Mouse (Mus musculus) heart, embryonic 10.5 days (tissue): ENCODE results near the gene Gm18596. TPM values are rescaled to one million over a fixed set of nuclear protein-coding genes. Genes with fewer than 3 reads are reported as not detected.
"Not testable (repeated sequence)": the region's sequence is repeated elsewhere in the genome, so short reads cannot be mapped to it uniquely, and the experiment has no call there.

Source experiments
- DNase-seq: peaks from one replicate; pipeline ENCODE4 v3.0.0-alpha.2; 2017; ENCODE audit warnings: low spot score
- H3K27ac ChIP-seq: fragments of 300-500 bp; sonication (generic); 2 replicates; pipeline ENCODE4 v1.5.1; 2016; ENCODE audit warnings: mild to moderate bottlenecking
- H3K27me3 ChIP-seq: fragments of 300-500 bp; sonication (generic); 2 replicates; pipeline ENCODE4 v1.6.1; 2016; ENCODE audit warnings: mild to moderate bottlenecking; ENCODE audit not compliant: poor library complexity, insufficient read depth, severe bottlenecking
- H3K36me3 ChIP-seq: fragments of 300-500 bp; sonication (generic); 2 replicates; pipeline ENCODE4 v1.6.1; 2016; ENCODE audit warnings: mild to moderate bottlenecking, moderate library complexity
- H3K4me1 ChIP-seq: fragments of 300-500 bp; sonication (generic); 2 replicates; pipeline ENCODE4 v1.6.1; 2016; ENCODE audit warnings: mild to moderate bottlenecking
- H3K4me3 ChIP-seq: fragments of 300-500 bp; sonication (generic); 2 replicates; pipeline ENCODE4 v1.5.1; 2016; ENCODE audit warnings: mild to moderate bottlenecking, moderate library complexity
- H3K9me3 ChIP-seq: fragments of 300-500 bp; sonication (generic); 2 replicates; pipeline ENCODE4 v1.6.1; 2016; ENCODE audit warnings: mild to moderate bottlenecking, moderate library complexity
- WGBS: fragments of 180-500 bp; shearing (Covaris S2); methylation state at CpG from one replicate; pipeline ENCODE4 v1.1.7; 2016; 5-methylcytosine and 5-hydroxymethylcytosine counted together
- polyA plus RNA-seq: library from polyadenylated mRNA; unstranded; fragments of >200 nt; fragmentation: Nextera tagmentation; extraction: Ambion mirVana; gene quantifications from 2 replicates; pipeline ENCODE4 v1.2.1, GENCODE M21; 2016

Gene Gm18596
- polyA plus RNA-seq, 1 experiment from 2014 or later, result not detected

- H3K9me3 ChIP-seq, H3K4me3 ChIP-seq, H3K27me3 ChIP-seq, DNase-seq, H3K36me3 ChIP-seq, H3K27ac ChIP-seq, H3K4me1 ChIP-seq: not testable (repeated sequence)
- 73% methylated on average over 1 of the region's 1 CpGs for WGBS
These were observed 8.2 kb upstream of the Gm18596 start for GRCm38 (mm10) chr10:77750686-77751085.

DNA sequence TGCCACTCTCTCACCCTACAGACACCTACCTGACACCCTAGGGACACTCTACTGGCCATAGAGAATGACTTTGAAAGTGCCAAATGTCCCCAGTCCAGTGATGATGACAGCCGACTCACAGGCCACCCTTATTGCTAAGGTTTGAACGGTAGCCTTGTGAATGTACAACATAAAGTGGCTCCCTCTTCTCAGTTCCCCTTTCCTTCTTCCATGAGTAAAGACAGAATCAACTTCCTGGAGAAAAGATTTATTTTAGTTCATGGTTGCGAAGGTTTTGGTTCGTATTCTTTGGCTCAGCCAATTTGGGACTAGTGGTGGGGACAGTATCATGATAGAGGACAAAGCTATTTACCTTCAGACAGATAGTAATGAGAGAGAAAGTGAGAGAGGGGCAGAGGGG is 3.5 kb downstream of the Gm18596 start:
- WGBS, result 88% methylated on average over 4 of the region's 4 CpGs
- Histone ChIP-seq H3K9me3 (peaks cover 7% of the 10 kb centered on the region; the same call in 1 of the 2 replicates), H3K27me3 (peaks cover 8% of the 10 kb centered on the region; the same call in 1 of the 2 replicates), H3K4me3 (no peak overlapping the region), H3K27ac (no peak overlapping the region), H3K36me3 (no peaks in the 10 kb centered on the region), H3K4me1 (0 out of 2 replicates have a peak, but pooled peaks cover 5% of the 10 kb centered on the region)
- DNase-seq, result no peak

- H3K4me3 ChIP-seq, result no peak overlapping the region
- 0 out of 2 replicates have a peak, but pooled peaks cover 5% of the 10 kb centered on the region for H3K4me1 ChIP-seq
- DNase-seq, result no peak
- no peaks in the 10 kb centered on the region for H3K36me3 ChIP-seq
- H3K27me3 ChIP-seq, result no peaks in the 10 kb centered on the region
- 81% methylated on average over 1 of the region's 1 CpGs for WGBS
- peaks cover 7% of the 10 kb centered on the region; the same call in 1 of the 2 replicates for H3K9me3 ChIP-seq
- no peak overlapping the region for H3K27ac ChIP-seq
These were observed 6.5 kb downstream of the Gm18596 start for GRCm38 (mm10) chr10:77735928-77736327.

- Histone ChIP-seq H3K27ac (no peak overlapping the region), H3K4me1 (no peaks in the 10 kb centered on the region), H3K9me3 (no peaks in the 10 kb centered on the region), H3K4me3 (no peak overlapping the region), H3K36me3 (no peaks in the 10 kb centered on the region), H3K27me3 (no peaks in the 10 kb centered on the region; the same call in 1 of the 2 replicates)
- WGBS, result 56% methylated on average over 4 of the region's 4 CpGs
- no peak for DNase-seq
These were observed 13.2 kb downstream of the Gm18596 start for GRCm38 (mm10) chr10:77729241-77729640.

DNA sequence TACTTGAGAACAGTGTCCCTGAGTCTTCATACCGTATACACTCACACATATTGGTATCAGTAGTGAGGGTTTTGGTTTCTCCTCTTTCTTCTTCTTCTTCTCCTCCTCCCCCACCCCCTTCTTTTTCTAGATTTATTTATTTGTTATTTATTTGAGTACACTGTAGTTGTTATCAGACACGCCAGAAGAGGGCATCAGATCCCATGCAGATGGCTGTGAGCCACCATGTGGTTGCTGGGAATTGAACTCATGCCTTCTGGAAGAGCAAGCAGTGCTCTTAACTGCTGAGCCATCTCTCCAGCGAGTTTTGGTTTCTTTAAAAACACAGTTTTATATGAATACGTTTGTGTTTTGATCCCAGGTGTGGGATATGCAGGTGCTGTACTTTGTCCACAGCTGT is 14.2 kb downstream of the Gm18596 start:
- DNase-seq, result no peak
- no peaks in the 10 kb centered on the region; the same call in 1 of the 2 replicates for H3K27me3 ChIP-seq
- no peaks in the 10 kb centered on the region for H3K9me3 ChIP-seq
- H3K36me3 ChIP-seq, result no peaks in the 10 kb centered on the region
- no peak overlapping the region for H3K27ac ChIP-seq
- no peaks in the 10 kb centered on the region for H3K4me1 ChIP-seq
- 58% methylated on average over 4 of the region's 4 CpGs for WGBS
- H3K4me3 ChIP-seq, result no peak overlapping the region

DNA sequence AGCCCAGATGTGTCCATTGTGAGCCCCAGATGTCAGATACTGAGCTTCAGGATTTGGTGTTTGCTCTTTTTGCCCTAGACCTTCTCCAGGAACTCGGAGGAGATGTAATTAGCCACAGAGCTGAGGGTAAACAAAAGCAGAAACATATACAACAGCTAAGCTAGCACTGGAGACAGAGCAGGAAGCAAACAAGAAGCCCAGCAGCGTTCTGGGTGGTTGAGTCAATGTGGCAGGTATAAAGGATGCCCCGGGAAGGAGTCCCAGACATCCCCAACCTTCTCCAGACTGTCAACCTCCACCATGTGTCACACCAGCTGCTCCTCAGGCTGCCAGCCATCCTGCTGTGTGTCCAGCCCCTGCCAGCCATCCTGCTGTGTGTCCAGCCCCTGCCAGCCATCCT is 16.3 kb downstream of the Gm18596 start, which contains the start of gene Gm10100:
Gene Gm10100, plus strand, starts transcription at position 301 of the 400 bp plus-strand sequence.
- Histone ChIP-seq H3K4me1 (no peaks in the 10 kb centered on the region), H3K9me3 (no peaks in the 10 kb centered on the region), H3K4me3 (no peak within 1 kb of the TSS), H3K27me3 (no peaks in the 10 kb centered on the region; the same call in 1 of the 2 replicates), H3K36me3 (no peaks in the 10 kb centered on the region), H3K27ac (no peak within 1 kb of the TSS)
- 28% methylated on average over 3 of the region's 3 CpGs for WGBS
- DNase-seq, result no peak

DNA sequence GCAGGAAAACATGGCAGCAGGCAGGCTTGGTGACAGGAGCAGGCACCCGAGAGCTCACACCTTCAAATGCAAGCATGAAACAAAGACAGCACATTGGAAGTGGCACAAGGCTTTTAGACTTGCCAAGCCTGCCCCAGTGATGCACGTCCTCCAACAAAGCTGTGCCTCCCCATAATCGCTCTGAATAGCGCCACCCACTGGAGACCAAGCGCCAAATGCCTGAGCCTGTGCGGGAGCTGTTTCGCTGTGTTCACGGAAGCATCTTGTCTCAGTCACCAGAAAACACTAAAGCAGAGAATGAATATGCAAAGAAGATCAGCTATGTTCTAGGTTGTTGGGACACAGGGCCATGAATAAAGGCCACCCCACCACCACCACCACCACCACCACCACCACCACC is 17.6 kb downstream of the Gm18596 start:
- no peak overlapping the region for H3K4me3 ChIP-seq
- no peak overlapping the region for H3K27ac ChIP-seq
- no peaks in the 10 kb centered on the region for H3K4me1 ChIP-seq
- H3K27me3 ChIP-seq, result no peaks in the 10 kb centered on the region; the same call in 1 of the 2 replicates
- 74% methylated on average over 8 of the region's 8 CpGs for WGBS
- H3K9me3 ChIP-seq, result 0 out of 2 replicates have a peak, but pooled peaks cover 4% of the 10 kb centered on the region
- no peak for DNase-seq
- H3K36me3 ChIP-seq, result no peaks in the 10 kb centered on the region

DNA sequence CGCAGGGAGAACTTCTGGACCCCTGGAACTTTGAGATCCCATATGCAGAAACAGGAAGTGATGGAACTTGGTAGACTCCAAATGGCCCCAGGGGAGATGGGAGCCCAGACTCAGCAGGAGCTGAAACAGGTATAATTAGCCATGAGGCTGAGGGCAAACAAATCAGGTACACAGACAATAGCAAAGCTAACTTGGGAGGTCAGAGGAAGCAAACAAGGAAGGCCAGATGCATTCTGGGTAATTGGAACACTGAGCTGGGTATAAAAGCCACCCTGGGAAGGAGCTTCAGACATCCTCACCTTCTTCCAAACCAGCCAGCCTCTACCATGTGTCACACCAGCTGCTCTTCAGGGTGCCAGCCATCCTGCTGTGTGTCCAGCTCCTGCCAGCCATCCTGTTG is 22.1 kb downstream of the Gm18596 start, which contains the start of gene Krtap12-1:
Gene Krtap12-1, plus strand, starts transcription at position 301 of the 400 bp plus-strand sequence.
- not testable (repeated sequence) for H3K27ac ChIP-seq, H3K36me3 ChIP-seq, DNase-seq, H3K4me3 ChIP-seq, H3K4me1 ChIP-seq, H3K27me3 ChIP-seq, H3K9me3 ChIP-seq
- WGBS, result 73% methylated on average over 1 of the region's 1 CpGs

GRCm38 (mm10) chr10:77715507-77715906 is 26.9 kb downstream of the Gm18596 start, which contains the start of gene Gm10142:
Gene Gm10142 (plus strand): TSS chr10:77715807.
- no peak within 1 kb of the TSS for H3K4me3 ChIP-seq
- H3K27ac ChIP-seq, result no peak within 1 kb of the TSS
- no peaks in the 10 kb centered on the region for H3K27me3 ChIP-seq
- WGBS, result 68% methylated on average over 1 of the region's 1 CpGs
- no peaks in the 10 kb centered on the region for H3K4me1 ChIP-seq
- H3K36me3 ChIP-seq, result no peaks in the 10 kb centered on the region
- no peak for DNase-seq
- 0 out of 2 replicates have a peak, but pooled peaks cover 1% of the 10 kb centered on the region for H3K9me3 ChIP-seq

DNA sequence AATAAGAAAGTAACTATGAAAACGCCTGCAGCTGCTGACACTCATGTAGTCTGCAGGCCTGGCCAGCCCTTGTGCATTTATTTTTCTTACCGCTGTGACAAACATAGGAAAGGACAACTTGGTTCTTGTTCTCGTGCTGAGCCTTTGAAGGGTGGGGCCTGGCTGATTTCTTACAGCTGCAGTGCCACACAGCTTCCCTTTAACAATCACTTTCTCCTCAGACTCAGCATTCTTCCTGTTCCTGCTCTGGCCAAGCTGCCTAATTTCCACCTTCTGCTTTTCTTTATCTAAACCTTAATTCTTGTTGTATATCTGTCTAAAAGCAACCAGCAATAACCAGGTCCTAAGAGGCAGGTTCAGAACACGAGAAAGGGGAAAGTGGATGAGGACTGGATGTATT is 28.7 kb downstream of the Gm18596 start:
- Histone ChIP-seq H3K36me3 (no peaks in the 10 kb centered on the region), H3K4me3 (no peak overlapping the region), H3K27ac (no peak overlapping the region), H3K4me1 (no peaks in the 10 kb centered on the region), H3K9me3 (no peaks in the 10 kb centered on the region), H3K27me3 (no peaks in the 10 kb centered on the region)
- WGBS, result 64% methylated on average over 4 of the region's 4 CpGs
- DNase-seq, result no peak

GRCm38 (mm10) chr10:77711157-77711556 is 31.3 kb downstream of the Gm18596 start, which contains the start of gene Gm10024:
Gene Gm10024 (plus strand): TSS chr10:77711457.
- H3K36me3 ChIP-seq, H3K9me3 ChIP-seq, H3K27ac ChIP-seq, DNase-seq, H3K4me3 ChIP-seq, H3K4me1 ChIP-seq, H3K27me3 ChIP-seq: not testable (repeated sequence)

GRCm38 (mm10) chr10:77709831-77710230 is 32.6 kb downstream of the Gm18596 start:
- H3K27ac ChIP-seq, result no peak overlapping the region
- DNase-seq, result no peak
- 79% methylated on average over 3 of the region's 3 CpGs for WGBS

DNA sequence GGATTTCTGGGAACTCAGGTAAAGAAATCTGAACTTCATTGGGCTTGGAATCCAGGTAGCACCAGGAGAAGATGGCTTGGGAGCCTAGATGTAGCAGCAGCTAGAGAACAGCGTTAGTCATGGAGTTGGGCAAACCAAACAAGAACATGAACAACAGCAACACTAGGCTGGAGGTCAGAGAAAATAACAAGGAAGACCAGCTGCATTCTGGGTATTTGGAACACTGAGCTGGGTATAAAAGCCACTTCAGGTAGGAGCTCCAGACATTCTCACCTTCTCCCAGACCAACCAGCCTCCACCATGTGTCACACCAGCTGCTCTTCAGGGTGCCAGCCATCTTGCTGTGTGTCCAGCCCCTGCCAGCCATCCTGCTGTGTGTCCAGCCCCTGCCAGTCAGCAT is 36.1 kb downstream of the Gm18596 start, which contains the start of gene Gm10272:
Gene Gm10272, plus strand, starts transcription at position 301 of the 400 bp plus-strand sequence.
- Histone ChIP-seq H3K27me3 (no peaks in the 10 kb centered on the region), H3K9me3 (peaks cover 5% of the 10 kb centered on the region), H3K4me3 (no peak within 1 kb of the TSS), H3K27ac (no peak within 1 kb of the TSS), H3K36me3 (no peaks in the 10 kb centered on the region), H3K4me1 (no peaks in the 10 kb centered on the region)
- 86% methylated on average over 1 of the region's 1 CpGs for WGBS
- no peak for DNase-seq

More at GRCm38 (mm10) chr10:77709831-77710230, 32.6 kb downstream of the Gm18596 start:
- H3K27me3 ChIP-seq, result no peaks in the 10 kb centered on the region
- no peaks in the 10 kb centered on the region for H3K36me3 ChIP-seq
- no peak overlapping the region for H3K4me3 ChIP-seq
- H3K4me1 ChIP-seq, result no peaks in the 10 kb centered on the region
- peaks cover 5% of the 10 kb centered on the region; the same call in 1 of the 2 replicates for H3K9me3 ChIP-seq

GRCm38 (mm10) chr10:77697133-77697532 is 45.3 kb downstream of the Gm18596 start, which contains the start of gene Gm9508:
Gene Gm9508 (minus strand): TSS chr10:77697233.
- H3K4me1 ChIP-seq, result no peaks in the 10 kb centered on the region; the same call in 1 of the 2 replicates
- peaks cover 13% of the 10 kb centered on the region; the same call in 1 of the 2 replicates for H3K27me3 ChIP-seq
- no peaks in the 10 kb centered on the region for H3K36me3 ChIP-seq
- no peak for DNase-seq
- WGBS, result 33% methylated on average over 4 of the region's 4 CpGs
- H3K27ac ChIP-seq, result no peak within 1 kb of the TSS
- no peak within 1 kb of the TSS for H3K4me3 ChIP-seq
- H3K9me3 ChIP-seq, result no peaks in the 10 kb centered on the region
